Mouse (Mus musculus) thymus, postnatal 25 days (tissue): Measurements from ENCODE around the gene Avpr1b.
"Not testable (repeated sequence)": the region's sequence is repeated elsewhere in the genome, so short reads cannot be mapped to it uniquely, and the experiment has no call there.

Experiments used
- DNase-seq: peaks from one replicate; pipeline ENCODE4 v3.0.0; 2022

Avpr1b gene

GRCm38 (mm10) chr1:131623644-131624043 lies 24.6 kb downstream of the Avpr1b start:
- no peak for DNase-seq

GRCm38 (mm10) chr1:131624175-131624835 lies 25.3 kb downstream of the Avpr1b start:
- DNase-seq = no peak

GRCm38 (mm10) chr1:131626200-131626599 lies 27.2 kb downstream of the Avpr1b start:
- DNase-seq = no peak

GRCm38 (mm10) chr1:131632216-131632615 lies 33.2 kb downstream of the Avpr1b start:
- DNase-seq = not testable (repeated sequence)

- no peak for DNase-seq
Measured at GRCm38 (mm10) chr1:131634495-131634894, 35.5 kb downstream of the Avpr1b start.

- peak; percentile 69 for DNase-seq
Measured at GRCm38 (mm10) chr1:131637791-131638540, 38.9 kb downstream of the Avpr1b start, which contains the start of gene Ctse. Gene Ctse, plus strand, starts transcription at chr1:131638306.

GRCm38 (mm10) chr1:131638541-131639421 lies 39.7 kb downstream of the Avpr1b start:
- DNase-seq = peak; percentile 15

GRCm38 (mm10) chr1:131640062-131640461 lies 41.0 kb downstream of the Avpr1b start:
- DNase-seq = no peak

GRCm38 (mm10) chr1:131641565-131641964 lies 42.5 kb downstream of the Avpr1b start:
- DNase-seq = no peak

- no peak for DNase-seq
Measured at GRCm38 (mm10) chr1:131642251-131642650, 43.2 kb downstream of the Avpr1b start.

- no peak for DNase-seq
Measured at GRCm38 (mm10) chr1:131652670-131653443, 53.8 kb downstream of the Avpr1b start.

- DNase-seq = no peak
Measured at GRCm38 (mm10) chr1:131655601-131656000, 56.6 kb downstream of the Avpr1b start.

- DNase-seq = peak; percentile 92
Measured at GRCm38 (mm10) chr1:131657945-131658354, 58.9 kb downstream of the Avpr1b start.

- DNase-seq = no peak
Measured at GRCm38 (mm10) chr1:131659512-131660085, 60.6 kb downstream of the Avpr1b start.

GRCm38 (mm10) chr1:131660266-131660665 lies 61.2 kb downstream of the Avpr1b start:
- no peak for DNase-seq

- no peak for DNase-seq
Measured at GRCm38 (mm10) chr1:131660716-131661472, 61.9 kb downstream of the Avpr1b start.
